Mouse (Mus musculus): ENCODE measurements around the gene AW822073.

AW822073 gene

DNA sequence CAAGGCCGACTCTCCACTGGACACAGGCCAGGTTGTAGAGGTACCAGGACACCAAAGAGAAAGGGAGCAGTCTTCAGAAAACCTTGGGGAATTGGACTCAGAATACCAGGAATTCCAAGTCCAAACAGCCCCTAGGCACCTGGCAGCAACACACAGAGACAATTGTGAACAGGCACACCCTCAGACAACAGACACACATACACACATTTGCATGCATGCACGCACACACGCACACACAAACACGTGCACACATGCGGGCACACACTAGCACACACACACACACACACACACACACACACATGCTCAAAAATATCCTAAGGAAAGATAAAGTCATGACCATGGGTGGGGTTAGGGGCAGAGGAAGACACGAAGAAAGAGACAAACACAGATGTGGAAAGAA, 4.0 kb downstream of the AW822073 start:
- no peak for DNase-seq

DNA sequence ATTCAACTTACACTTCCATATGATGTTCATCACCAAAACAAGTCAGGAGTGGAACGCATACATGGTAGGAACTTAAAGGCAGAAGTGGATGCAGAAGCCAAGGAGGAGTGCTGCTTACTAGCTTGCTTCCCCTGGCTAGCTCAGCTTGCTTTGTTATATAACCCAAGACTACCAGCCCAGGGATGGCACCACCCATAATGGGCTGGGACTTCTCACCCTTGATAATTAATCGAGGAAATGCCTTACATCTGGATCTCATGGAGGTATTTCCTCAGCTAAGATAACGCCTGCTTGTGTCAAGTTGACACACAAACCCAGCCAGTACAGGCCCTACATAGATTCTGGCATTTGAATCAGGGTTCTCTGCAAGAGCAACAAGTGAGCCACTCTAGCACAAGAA, 7.4 kb downstream of the AW822073 start:
- DNase-seq = no peak

DNA sequence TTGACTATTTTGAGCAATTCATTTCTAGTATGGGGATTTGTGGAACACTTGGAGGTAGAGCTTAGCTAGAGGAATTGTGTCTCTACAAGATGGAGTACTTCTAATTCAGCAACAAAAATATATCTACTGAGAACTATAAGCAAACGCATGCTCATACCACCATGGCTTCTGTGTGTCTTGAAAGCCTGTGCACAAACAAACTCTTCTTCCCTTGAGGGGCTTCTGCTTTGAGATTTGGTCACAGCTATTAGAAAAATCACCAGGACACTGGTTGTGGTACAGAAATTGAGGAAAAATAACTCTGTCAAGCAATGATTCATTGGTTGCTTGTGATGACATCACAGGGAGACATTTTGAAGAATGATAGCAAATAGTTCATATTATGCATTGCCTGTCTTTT, 9.4 kb downstream of the AW822073 start:
- no peak for DNase-seq

DNA sequence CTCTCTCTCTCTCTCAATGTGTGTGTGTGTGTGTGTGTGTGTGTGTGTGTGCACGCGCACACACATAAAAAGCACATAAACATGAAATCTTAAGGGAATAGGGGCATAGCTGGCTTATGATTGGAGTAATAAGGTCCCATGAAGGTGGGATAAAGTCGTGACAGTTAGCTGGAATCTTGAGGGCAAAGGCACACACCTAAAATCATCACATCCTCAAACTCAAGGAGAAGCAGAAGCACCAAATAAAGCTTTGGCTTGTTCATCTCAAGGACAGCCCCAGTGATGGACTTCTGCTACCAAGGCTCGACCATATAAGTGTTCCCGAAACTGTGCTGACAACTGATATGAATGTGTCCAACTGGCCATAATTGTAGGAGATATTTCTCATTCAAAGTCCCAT, 9.8 kb downstream of the AW822073 start:
- no peak for DNase-seq

DNA sequence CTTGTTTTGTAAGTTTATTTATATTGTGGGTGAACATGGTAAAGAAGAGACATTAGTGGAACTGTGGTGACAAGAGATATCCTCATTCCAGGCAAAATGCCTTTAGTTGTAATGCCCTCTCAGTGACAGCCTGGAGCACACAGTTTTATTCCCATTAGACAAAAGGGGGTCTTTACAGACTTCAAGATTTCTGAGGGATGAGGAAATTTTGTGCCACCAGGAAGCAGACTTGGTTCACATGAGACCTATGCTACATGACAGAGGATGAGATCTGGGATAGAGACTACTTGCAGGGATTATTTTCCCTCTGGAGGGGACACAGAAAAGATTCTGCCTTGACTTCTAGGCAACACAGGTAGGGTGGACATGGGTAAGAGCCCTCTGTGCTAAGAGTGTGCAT, 10.2 kb downstream of the AW822073 start:
- no peak for DNase-seq

DNA sequence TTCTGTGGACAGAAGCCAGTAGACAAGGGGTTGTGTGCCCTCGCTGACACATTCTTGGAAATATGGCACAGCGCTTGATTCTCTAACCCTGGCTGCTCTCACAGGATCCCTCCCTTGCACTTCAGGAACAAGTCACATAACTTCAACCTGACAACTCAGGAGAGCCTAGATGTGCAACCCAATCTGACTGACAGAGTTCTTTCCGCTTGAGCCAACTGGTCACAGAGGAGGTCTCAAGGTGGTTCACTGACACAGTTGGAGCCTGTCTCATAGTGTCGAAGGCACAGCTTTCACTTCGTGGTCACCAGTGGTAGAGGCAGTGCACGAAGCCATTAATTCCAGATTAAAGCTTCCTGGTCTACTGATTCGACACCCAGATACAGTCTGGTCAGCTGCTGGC, 12.5 kb downstream of the AW822073 start:
- DNase-seq = no peak

DNA sequence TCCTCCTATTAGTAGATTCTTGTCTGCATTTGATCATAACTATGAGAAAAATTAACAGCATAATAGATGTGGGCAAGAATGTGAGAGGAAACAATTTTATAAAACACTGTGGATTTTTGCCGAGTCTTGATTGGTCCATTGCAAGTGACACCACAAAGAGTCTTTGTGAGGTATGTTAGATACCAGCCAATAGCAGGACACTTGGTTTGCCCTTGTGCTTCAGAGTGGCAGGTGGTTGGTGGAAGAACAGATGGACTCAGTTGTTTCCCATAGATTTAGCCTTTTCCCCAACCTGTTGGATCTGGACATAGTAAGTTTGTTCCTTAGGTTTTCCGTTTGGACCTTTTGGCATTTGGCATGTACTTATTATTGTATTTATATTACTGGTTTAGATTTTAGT, 13.5 kb downstream of the AW822073 start:
- no peak for DNase-seq

DNA sequence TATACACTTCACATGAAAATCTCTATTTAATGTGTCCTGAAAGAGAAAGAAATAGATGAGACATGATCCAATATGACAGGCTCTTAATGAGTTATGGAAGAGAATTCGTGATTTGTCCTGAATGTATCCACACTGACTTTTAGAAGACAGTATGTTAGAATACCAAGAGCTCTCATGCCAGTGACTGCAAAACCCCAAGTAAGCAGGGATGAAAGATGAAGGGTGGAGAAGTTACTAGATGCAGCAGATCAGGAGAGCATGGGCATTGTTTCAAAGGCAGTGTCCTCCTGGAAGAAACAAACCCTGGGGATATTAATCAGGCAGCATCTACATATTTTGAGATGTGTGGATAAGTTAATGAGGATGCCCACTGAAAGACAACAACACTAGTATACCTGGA, 14.2 kb downstream of the AW822073 start:
- DNase-seq = no peak

DNA sequence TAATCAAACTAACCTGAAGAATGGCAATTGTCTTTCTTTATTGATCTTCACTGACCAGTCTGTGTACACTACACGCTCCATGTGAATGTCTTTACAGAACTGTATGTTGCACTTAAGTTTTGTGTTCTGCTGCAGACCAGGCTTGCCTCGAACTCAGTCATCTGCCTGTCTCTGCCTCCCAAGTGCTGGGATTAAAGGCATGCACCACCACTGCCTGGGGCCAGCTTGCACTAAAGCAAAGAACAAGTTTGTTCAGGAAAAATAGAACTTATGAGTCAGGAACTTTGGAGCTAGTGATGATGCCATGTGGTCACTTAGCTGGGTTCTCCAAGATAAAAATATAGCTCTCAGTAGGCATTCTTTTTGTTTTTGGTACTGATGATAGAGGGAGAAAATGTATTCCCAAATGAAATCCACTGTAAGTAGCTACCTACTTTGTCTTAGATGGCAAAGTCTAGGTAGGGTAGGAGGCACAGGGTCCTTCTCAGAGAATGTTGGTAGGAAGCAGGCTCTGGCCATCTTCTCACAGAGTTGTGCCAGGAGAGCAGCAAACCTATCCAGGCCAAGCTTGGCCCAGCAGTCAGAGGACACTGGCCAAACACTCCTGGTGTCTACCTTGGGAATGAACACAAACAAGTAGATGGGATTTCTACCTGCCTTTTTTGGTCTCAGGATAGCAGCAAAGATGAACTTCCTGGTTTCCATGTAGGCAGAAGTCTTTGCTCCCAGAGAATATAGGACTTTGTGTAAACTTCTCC, 14.8 kb downstream of the AW822073 start:
- no peak for DNase-seq

DNA sequence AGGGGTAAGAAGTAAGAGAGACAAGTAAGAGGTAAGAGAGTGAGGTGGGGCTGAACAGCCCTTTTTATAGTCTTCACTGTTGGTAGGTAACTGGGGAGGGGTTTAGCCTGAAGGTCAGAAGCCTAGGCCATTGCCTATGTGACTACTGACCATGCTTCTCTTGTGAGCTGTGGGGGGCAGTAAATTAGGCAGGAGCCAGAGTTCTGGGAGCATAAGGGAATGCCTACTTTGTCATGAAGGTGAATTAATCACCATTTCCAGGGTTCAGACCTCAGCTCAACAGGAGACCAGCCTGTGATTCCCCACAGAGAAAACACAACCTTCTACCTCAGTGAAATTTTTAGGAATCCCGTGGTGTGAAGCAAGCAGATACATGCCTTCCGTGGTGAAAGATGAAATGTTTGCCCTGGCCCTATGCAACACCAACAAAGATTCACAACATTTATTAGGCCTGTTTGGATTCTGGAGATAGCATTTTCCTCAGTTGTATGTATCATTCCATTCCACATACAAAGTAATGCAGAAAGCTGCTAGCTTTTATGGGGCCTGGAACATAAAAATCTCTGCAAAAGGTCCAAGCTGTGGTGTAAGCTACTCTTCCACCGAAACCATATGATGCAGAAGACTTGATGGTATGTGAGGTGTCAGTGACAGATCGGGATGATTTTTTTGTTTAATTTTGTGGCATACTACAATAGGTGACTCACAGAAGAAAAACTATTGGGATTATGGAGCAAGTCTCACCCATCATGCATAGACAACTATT, 17.9 kb downstream of the AW822073 start:
- DNase-seq = no peak

DNA sequence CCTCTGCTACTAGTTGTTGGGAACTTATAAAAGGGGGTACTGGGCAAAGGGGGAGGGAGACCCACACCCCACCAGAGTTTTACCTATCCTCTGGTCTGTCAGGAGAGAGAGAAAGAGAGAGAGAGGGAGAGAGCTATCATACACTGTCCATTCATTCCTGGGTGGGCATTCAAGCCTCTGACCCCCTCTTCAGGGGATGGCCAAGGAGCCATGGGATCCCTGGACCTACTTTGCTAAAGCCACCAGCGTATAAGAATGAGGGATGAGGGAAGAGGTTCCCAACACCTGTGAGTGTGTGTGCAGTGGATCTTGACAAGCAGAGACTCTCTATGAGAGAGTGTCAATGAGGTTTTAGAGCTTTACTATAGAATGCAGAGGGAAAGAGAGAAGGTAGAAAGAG, 18.7 kb downstream of the AW822073 start:
- DNase-seq = no peak

Data from cerebellum, postnatal 36 days (tissue).